Mouse (Mus musculus) liver, embryonic 15.5 days (tissue): ENCODE measurements around the gene Per3. TPM values are rescaled to one million over a fixed set of nuclear protein-coding genes. Genes with fewer than 3 reads are reported as not detected.

Experiments
- ATAC-seq: fragments of 200-750 bp; cut with Nextera tagmentation; 2 replicates; pipeline ENCODE4 v1.8.0; 2017; ENCODE audit warnings: moderate number of reproducible peaks, mild to moderate bottlenecking, moderate library complexity; ENCODE audit not compliant: insufficient read depth
- H3K27ac ChIP-seq: fragments of 300-500 bp; sonication (generic); replicated peaks from 2 replicates; pipeline ENCODE4 v1.5.1; 2015; ENCODE audit warnings: mild to moderate bottlenecking, inconsistent platforms
- H3K27me3 ChIP-seq: fragments of 300-500 bp; sonication (generic); 2 replicates; pipeline ENCODE4 v1.6.1; 2015; ENCODE audit warnings: mild to moderate bottlenecking, inconsistent platforms
- H3K36me3 ChIP-seq: fragments of 300-500 bp; sonication (generic); replicated peaks from 2 replicates; pipeline ENCODE4 v1.6.1; 2015; ENCODE audit warnings: moderate library complexity, mild to moderate bottlenecking, inconsistent platforms
- H3K4me1 ChIP-seq: fragments of 300-500 bp; sonication (generic); replicated peaks from 2 replicates; pipeline ENCODE4 v1.6.1; 2015; ENCODE audit warnings: inconsistent platforms
- H3K4me2 ChIP-seq: fragments of 300-500 bp; sonication (generic); 2 replicates; pipeline ENCODE4 v1.6.1; 2015; ENCODE audit warnings: moderate library complexity, mild to moderate bottlenecking, inconsistent platforms
- H3K4me3 ChIP-seq: fragments of 300-500 bp; sonication (generic); replicated peaks from 2 replicates; pipeline ENCODE4 v1.5.1; 2015; ENCODE audit warnings: mild to moderate bottlenecking, inconsistent platforms
- H3K9ac ChIP-seq: fragments of 300-500 bp; sonication (generic); 2 replicates; pipeline ENCODE4 v1.6.1; 2015; ENCODE audit warnings: moderate library complexity, mild to moderate bottlenecking, inconsistent platforms
- H3K9me3 ChIP-seq: fragments of 300-500 bp; sonication (generic); replicated peaks from 2 replicates; pipeline ENCODE4 v1.6.1; 2016; ENCODE audit warnings: inconsistent platforms
- WGBS: fragments of 180-500 bp; shearing (Covaris S2); methylation state at CpG from one replicate; pipeline ENCODE4 v1.1.7; 2015; ENCODE audit warnings: mixed read lengths; ENCODE audit not compliant: insufficient replicate concordance; 5-methylcytosine and 5-hydroxymethylcytosine counted together
- polyA plus RNA-seq: library from polyadenylated mRNA; unstranded; fragments of >200 nt; fragmentation: Nextera tagmentation; extraction: Ambion mirVana; gene quantifications from 2 replicates; pipeline ENCODE4 v1.2.1, GENCODE M21; 2015

Gene Per3
- polyA plus RNA-seq, 1 experiment from 2014 or later, result 2.9 TPM

DNA sequence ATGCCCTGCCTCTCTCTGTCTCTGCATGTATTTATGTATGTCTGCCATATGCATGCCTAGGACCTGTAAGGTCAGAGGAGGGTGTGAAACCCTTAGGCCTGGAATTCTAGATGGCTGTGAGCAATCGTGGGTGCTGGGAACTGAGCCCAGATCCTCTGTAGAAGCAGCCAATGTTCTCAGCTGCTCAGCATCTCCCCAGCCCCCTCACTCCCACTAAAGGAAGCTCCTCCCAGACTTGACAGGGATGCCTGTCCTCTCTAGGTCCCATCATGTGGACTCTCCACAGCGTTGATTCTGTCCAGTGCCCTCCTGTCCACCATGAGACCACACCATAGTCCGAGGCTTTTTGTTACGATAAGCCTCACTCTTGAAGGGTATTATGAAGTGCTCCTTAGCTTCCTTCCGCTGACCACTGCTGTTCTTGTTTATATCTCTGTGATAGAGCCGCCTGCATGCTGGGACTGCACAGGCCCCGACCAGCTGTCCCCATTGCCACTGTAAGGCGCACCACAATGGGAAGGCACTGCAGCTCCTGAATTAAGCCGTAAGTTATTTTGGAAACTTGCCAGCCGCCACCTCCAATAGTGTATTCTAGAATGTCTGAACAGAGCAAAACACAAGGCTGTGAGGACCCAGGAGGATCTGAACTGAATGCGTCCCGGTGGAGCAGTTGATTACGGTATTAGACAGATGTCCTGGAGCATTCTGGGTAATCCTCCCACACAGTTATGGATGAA lies 87.9 kb downstream of the Per3 start:
- Histone ChIP-seq H3K36me3 (no peaks in the 10 kb centered on the region), H3K27me3 (no peaks in the 10 kb centered on the region; the same call in 1 of the 2 replicates), H3K27ac (no peak overlapping the region), H3K9ac (no peak overlapping the region), H3K4me1 (no peaks in the 10 kb centered on the region), H3K4me2 (no peak overlapping the region), H3K9me3 (no peaks in the 10 kb centered on the region), H3K4me3 (no peak overlapping the region)
- no peak for ATAC-seq
- 69% methylated on average over 13 of the region's 13 CpGs for WGBS

Other genes starting within 250 kb of the Per3 start
- 40.1 and 41.3 TPM in 2 replicates for gene Errfi1, start 190.7 kb downstream of the Per3 start, polyA plus RNA-seq
- 198 and 203 TPM in 2 replicates for gene Park7, start 130.2 kb downstream of the Per3 start, polyA plus RNA-seq
- gene Tnfrsf9, start 130.1 kb downstream of the Per3 start, polyA plus RNA-seq, result 0.13 and 0.23 TPM in 2 replicates
- not detected in 2 replicates for gene Uts2, start 47.6 kb downstream of the Per3 start, polyA plus RNA-seq
- gene Vamp3, start 13.3 kb upstream of the Per3 start, polyA plus RNA-seq, result 34.1 and 35.1 TPM in 2 replicates
- not detected in 2 replicates for gene Gm13090, start 44.9 kb upstream of the Per3 start, polyA plus RNA-seq